Mouse (Mus musculus) adrenal gland, adult 8-10 months (tissue): ENCODE results near the gene Ywhah. TPM values are rescaled to one million over a fixed set of nuclear protein-coding genes. Genes with fewer than 3 reads are reported as not detected.

ENCODE experiments used
- DNase-seq: peaks from one replicate; pipeline ENCODE4 v3.0.0; 2022
- total RNA-seq, 4 experiments: library from RNA; stranded (reverse); gene quantifications; 2 replicates each; pipeline ENCODE4 v1.2.4; 2022

Gene Ywhah
- total RNA-seq, 4 experiments from 2014 or later = 160 to 184 (median 171) TPM

DNA sequence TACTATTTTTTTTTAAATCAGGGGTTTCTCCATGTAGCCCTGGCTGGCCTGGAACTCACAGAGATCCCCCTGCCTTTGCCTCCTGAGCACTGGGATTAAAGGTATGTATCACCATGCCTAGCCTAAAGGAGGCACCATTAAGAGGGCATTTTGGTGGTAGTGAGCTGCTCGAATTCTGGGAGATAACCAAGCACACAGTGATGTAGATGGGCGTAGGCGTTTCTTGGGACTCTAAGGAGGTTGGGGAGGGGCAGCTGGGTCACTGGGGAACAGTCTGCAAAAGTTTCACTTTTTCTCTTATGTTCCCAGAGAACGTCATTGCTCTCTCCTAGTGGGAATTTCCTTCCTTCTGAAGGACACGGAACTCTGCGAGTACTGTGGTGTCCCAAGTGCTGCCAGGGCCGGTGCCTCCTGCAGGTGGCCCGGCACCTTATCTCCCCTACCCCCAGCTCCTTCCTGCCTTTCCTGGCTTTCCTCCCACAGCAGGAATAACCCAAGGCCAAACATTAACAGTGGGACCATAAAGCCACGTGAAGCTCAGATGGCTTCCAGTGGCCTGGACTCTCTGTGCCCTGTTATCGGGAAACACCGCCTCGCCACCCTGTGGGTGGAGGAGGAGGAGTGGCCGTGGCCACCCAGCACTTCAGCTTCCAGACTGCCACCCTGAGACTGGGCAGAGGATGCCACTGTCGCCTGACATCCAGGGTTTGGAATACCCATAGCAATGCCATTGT, 34.4 kb downstream of the Ywhah start:
- DNase-seq = no peak

DNA sequence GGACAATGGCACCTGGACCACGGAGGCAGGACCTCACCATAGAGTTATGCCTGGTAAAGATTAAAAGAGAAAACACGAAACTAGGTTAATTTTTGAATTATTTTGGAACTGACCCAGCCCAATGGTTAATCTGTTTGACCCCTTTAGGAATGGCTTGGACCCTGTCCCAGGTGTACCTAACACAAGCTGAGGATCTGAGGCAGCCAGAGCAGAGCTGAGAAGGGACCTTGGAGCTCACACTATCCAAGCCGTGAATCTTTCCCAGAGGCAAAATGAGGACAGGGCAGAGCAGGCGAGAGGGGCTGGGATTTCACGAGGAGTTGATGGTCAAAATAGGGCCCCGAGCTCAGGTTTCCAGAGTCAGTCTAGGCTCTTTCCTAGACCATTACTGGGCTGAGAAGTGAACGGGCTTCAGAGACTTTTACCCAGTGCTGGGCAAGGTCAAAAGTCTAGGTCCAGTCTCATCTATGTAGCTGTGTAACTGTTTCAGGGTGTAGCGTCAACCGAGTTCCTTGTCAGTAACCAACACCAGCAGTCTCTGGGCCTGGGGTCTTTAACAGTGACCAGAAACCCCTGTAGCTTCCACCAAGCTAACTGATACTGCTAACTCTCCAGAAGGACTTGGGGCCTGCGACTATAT, 37.6 kb downstream of the Ywhah start:
- no peak for DNase-seq

DNA sequence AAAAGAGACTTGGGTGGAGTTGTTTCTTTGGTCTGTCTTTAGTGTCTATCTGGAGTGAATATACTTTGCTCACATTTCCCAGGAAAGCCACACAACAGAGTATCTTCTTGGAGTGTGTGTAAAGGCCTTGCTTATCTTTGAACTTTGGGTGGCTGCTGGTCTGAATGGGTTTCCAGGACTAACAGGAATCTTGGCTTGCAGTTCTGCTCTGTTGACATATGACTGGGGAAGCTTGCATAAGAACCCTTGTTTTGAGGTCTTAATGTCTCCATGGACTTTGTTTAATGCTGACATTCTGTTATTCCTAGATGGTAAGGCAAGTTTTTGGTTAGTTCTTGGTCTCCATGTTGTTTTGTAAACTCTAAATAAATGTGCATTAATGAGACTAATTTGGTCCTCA, 51.5 kb downstream of the Ywhah start:
- DNase-seq = no peak

GRCm38 (mm10) chr5:33076490-33077191, 58.0 kb downstream of the Ywhah start:
- DNase-seq = no peak

Other genes with a start within 250 kb of the Ywhah start
- 10 to 100 TPM; 71.1 to 84.8 (median 73.5) TPM for gene Pisd, start 233.2 kb upstream of the Ywhah start, total RNA-seq
- not detected for gene Gm20671, start 191.7 kb upstream of the Ywhah start, total RNA-seq
- gene Prr14l, start 164.6 kb upstream of the Ywhah start, total RNA-seq = 10 to 100 TPM; 31.5 to 40.2 (median 37.0) TPM
- gene Depdc5, start 155.1 kb upstream of the Ywhah start, total RNA-seq = 10 to 100 TPM; 44.4 to 50.4 (median 45.5) TPM
- not detected for gene Slc5a1, start 85.4 kb downstream of the Ywhah start, total RNA-seq
- gene Spon2, start 199.6 kb downstream of the Ywhah start, total RNA-seq = 1 to 10 TPM in 1 of 4 experiments, under 1 TPM in 3; 0.68 to 1.7 (median 0.78) TPM